Mouse (Mus musculus) hindbrain, embryonic 16.5 days (tissue): ENCODE data around the gene Serpina3i. TPM values are rescaled to one million over a fixed set of nuclear protein-coding genes. Genes with fewer than 3 reads are reported as not detected.

Source experiments
- polyA plus RNA-seq: library from polyadenylated mRNA; unstranded; fragments of >200 nt; fragmentation: Nextera tagmentation; extraction: Ambion mirVana; gene quantifications from 2 replicates; pipeline ENCODE4 v1.2.1, GENCODE M21; 2015

Serpina3i gene
- polyA plus RNA-seq, 1 experiment from 2014 or later = not detected

Other genes with a start within 250 kb of the Serpina3i start
- 0.09 and 0.27 TPM in 2 replicates for gene Serpina9, start 249.4 kb upstream of the Serpina3i start, polyA plus RNA-seq
- gene Serpina12, start 218.7 kb upstream of the Serpina3i start, polyA plus RNA-seq = not detected in 2 replicates
- not detected in 2 replicates for gene Serpina5, start 162.0 kb upstream of the Serpina3i start, polyA plus RNA-seq
- not detected in 2 replicates for gene Serpina3a, start 150.4 kb upstream of the Serpina3i start, polyA plus RNA-seq
- gene Serpina3b, start 135.1 kb upstream of the Serpina3i start, polyA plus RNA-seq = not detected in 2 replicates
- not detected in 2 replicates for gene Serpina3c, start 109.3 kb upstream of the Serpina3i start, polyA plus RNA-seq
- gene Serpina3f, start 48.6 kb upstream of the Serpina3i start, polyA plus RNA-seq = 0.10 TPM in 1 of 2 replicates, not detected in the other
- gene Serpina3g, start 26.9 kb upstream of the Serpina3i start, polyA plus RNA-seq = 1.2 and 1.8 TPM in 2 replicates
- not detected in 2 replicates for gene Serpina3j, start 51.4 kb downstream of the Serpina3i start, polyA plus RNA-seq
- gene Serpina3k, start 75.4 kb downstream of the Serpina3i start, polyA plus RNA-seq = not detected in 2 replicates
- gene Serpina3m, start 75.4 kb downstream of the Serpina3i start, polyA plus RNA-seq = not detected in 2 replicates
- gene Serpina3n, start 143.6 kb downstream of the Serpina3i start, polyA plus RNA-seq = 3.4 and 3.5 TPM in 2 replicates
- 0.24 and 0.29 TPM in 2 replicates for gene Gsc, start 210.2 kb downstream of the Serpina3i start, polyA plus RNA-seq